Mouse (Mus musculus) heart, embryonic 13.5 days (tissue): Measurements from ENCODE around the gene Paqr5. TPM values are rescaled to one million over a fixed set of nuclear protein-coding genes. Genes with fewer than 3 reads are reported as not detected.

Experiments
- ATAC-seq: fragments of 200-750 bp; cut with Nextera tagmentation; 2 replicates; pipeline ENCODE4 v1.8.0; 2017; ENCODE audit warnings: moderate TSS enrichment; ENCODE audit not compliant: insufficient number of reproducible peaks, low FRiP score, low TSS enrichment; ENCODE audit errors: extremely low read depth
- H3K27ac ChIP-seq: fragments of 300-500 bp; sonication (generic); replicated peaks from 2 replicates; pipeline ENCODE4 v1.5.1; 2015; ENCODE audit warnings: moderate library complexity, mild to moderate bottlenecking, inconsistent platforms
- H3K27me3 ChIP-seq: fragments of 300-500 bp; sonication (generic); replicated peaks from 2 replicates; pipeline ENCODE4 v1.6.1; 2015; ENCODE audit warnings: mild to moderate bottlenecking, inconsistent platforms
- H3K36me3 ChIP-seq: fragments of 300-500 bp; sonication (generic); 2 replicates; pipeline ENCODE4 v1.6.1; 2015; ENCODE audit warnings: mild to moderate bottlenecking, inconsistent platforms
- H3K4me1 ChIP-seq: fragments of 300-500 bp; sonication (generic); 2 replicates; pipeline ENCODE4 v1.6.1; 2015; ENCODE audit warnings: inconsistent platforms
- H3K4me2 ChIP-seq: fragments of 300-500 bp; sonication (generic); 2 replicates; pipeline ENCODE4 v1.6.1; 2015; ENCODE audit warnings: inconsistent platforms, mild to moderate bottlenecking, moderate library complexity
- H3K4me3 ChIP-seq: fragments of 300-500 bp; sonication (generic); 2 replicates; pipeline ENCODE4 v1.5.1; 2015; ENCODE audit warnings: moderate library complexity, mild to moderate bottlenecking, inconsistent platforms
- H3K9ac ChIP-seq: fragments of 300-500 bp; sonication (generic); 2 replicates; pipeline ENCODE4 v1.6.1; 2015; ENCODE audit warnings: inconsistent platforms, mild to moderate bottlenecking, moderate library complexity
- H3K9me3 ChIP-seq: fragments of 300-500 bp; sonication (generic); 2 replicates; pipeline ENCODE4 v1.6.1; 2016; ENCODE audit warnings: inconsistent platforms
- WGBS: fragments of 180-500 bp; shearing (Covaris S2); methylation state at CpG from one replicate; pipeline ENCODE4 v1.1.7; 2015; ENCODE audit warnings: mixed read lengths; 5-methylcytosine and 5-hydroxymethylcytosine counted together
- polyA plus RNA-seq: library from polyadenylated mRNA; unstranded; fragments of >200 nt; fragmentation: Nextera tagmentation; extraction: Ambion mirVana; gene quantifications from 2 replicates; pipeline ENCODE4 v1.2.1, GENCODE M21; 2015

Paqr5 gene
- polyA plus RNA-seq, 1 experiment from 2014 or later: 0.39 TPM

- no peak for ATAC-seq
- WGBS: 39% methylated on average over 3 of the region's 3 CpGs
Measured at GRCm38 (mm10) chr9:62028072-62028471, 1.4 kb upstream of the Paqr5 start.

GRCm38 (mm10) chr9:62025056-62025455, 1.6 kb downstream of the Paqr5 start:
- H3K27me3 ChIP-seq: peaks cover 55% of the 10 kb centered on the region
- peaks cover 10% of the 10 kb centered on the region for H3K4me1 ChIP-seq
- ATAC-seq: no peak
- no peak overlapping the region for H3K9ac ChIP-seq
- no peaks in the 10 kb centered on the region for H3K36me3 ChIP-seq
- H3K4me2 ChIP-seq: no peak overlapping the region
- WGBS: 47% methylated on average over 5 of the region's 5 CpGs
- H3K9me3 ChIP-seq: no peaks in the 10 kb centered on the region
- H3K27ac ChIP-seq: no peak overlapping the region
- H3K4me3 ChIP-seq: no peak overlapping the region

More at GRCm38 (mm10) chr9:62028072-62028471, 1.4 kb upstream of the Paqr5 start:
- H3K4me2 ChIP-seq: no peak overlapping the region
- H3K27ac ChIP-seq: no peak overlapping the region
- H3K9ac ChIP-seq: no peak overlapping the region
- H3K36me3 ChIP-seq: no peaks in the 10 kb centered on the region
- H3K4me3 ChIP-seq: no peak overlapping the region
- H3K9me3 ChIP-seq: no peaks in the 10 kb centered on the region
- H3K27me3 ChIP-seq: peaks cover 63% of the 10 kb centered on the region
- peaks cover 10% of the 10 kb centered on the region for H3K4me1 ChIP-seq

- H3K4me3 ChIP-seq: no peak overlapping the region
- H3K27me3 ChIP-seq: peaks cover 48% of the 10 kb centered on the region
- no peak overlapping the region for H3K4me2 ChIP-seq
- no peaks in the 10 kb centered on the region for H3K9me3 ChIP-seq
- H3K27ac ChIP-seq: no peak overlapping the region
- no peak for ATAC-seq
- no peak overlapping the region for H3K9ac ChIP-seq
- H3K36me3 ChIP-seq: no peaks in the 10 kb centered on the region
- 27% methylated on average over 4 of the region's 4 CpGs for WGBS
- peaks cover 10% of the 10 kb centered on the region for H3K4me1 ChIP-seq
Measured at GRCm38 (mm10) chr9:62023879-62024278, 2.8 kb downstream of the Paqr5 start.

GRCm38 (mm10) chr9:62022961-62023680, 3.5 kb downstream of the Paqr5 start:
- no peak for ATAC-seq
- no peaks in the 10 kb centered on the region for H3K9me3 ChIP-seq
- 76% methylated on average over 6 of the region's 6 CpGs for WGBS

GRCm38 (mm10) chr9:62021583-62022120, 5.0 kb downstream of the Paqr5 start:
- WGBS: 58% methylated on average over 7 of the region's 7 CpGs
- ATAC-seq: no peak

More at GRCm38 (mm10) chr9:62022961-62023680, 3.5 kb downstream of the Paqr5 start:
- Histone ChIP-seq H3K27me3 (peaks cover 40% of the 10 kb centered on the region), H3K4me1 (peaks cover 10% of the 10 kb centered on the region), H3K36me3 (no peaks in the 10 kb centered on the region), H3K4me3 (no peak overlapping the region), H3K27ac (no peak overlapping the region), H3K9ac (no peak overlapping the region), H3K4me2 (no peak overlapping the region)

GRCm38 (mm10) chr9:62020259-62020658, 6.4 kb downstream of the Paqr5 start:
- Histone ChIP-seq H3K27ac (no peak overlapping the region), H3K4me1 (no peaks in the 10 kb centered on the region; the same call in 1 of the 2 replicates), H3K9me3 (no peaks in the 10 kb centered on the region), H3K36me3 (no peaks in the 10 kb centered on the region), H3K4me3 (no peak overlapping the region), H3K4me2 (no peak overlapping the region), H3K27me3 (peaks cover 13% of the 10 kb centered on the region), H3K9ac (no peak overlapping the region)
- 80% methylated on average over 7 of the region's 7 CpGs for WGBS
- ATAC-seq: no peak

More at GRCm38 (mm10) chr9:62021583-62022120, 5.0 kb downstream of the Paqr5 start:
- no peaks in the 10 kb centered on the region for H3K36me3 ChIP-seq
- no peaks in the 10 kb centered on the region for H3K9me3 ChIP-seq
- peaks cover 25% of the 10 kb centered on the region for H3K27me3 ChIP-seq
- H3K4me2 ChIP-seq: no peak overlapping the region
- H3K9ac ChIP-seq: no peak overlapping the region
- peaks cover 4% of the 10 kb centered on the region for H3K4me1 ChIP-seq
- H3K27ac ChIP-seq: no peak overlapping the region
- H3K4me3 ChIP-seq: no peak overlapping the region

- Histone ChIP-seq H3K9ac (no peak overlapping the region), H3K4me1 (no peaks in the 10 kb centered on the region; the same call in 1 of the 2 replicates), H3K27ac (no peak overlapping the region), H3K4me3 (no peak overlapping the region), H3K9me3 (no peaks in the 10 kb centered on the region), H3K27me3 (no peaks in the 10 kb centered on the region; the same call in 1 of the 2 replicates), H3K36me3 (no peaks in the 10 kb centered on the region), H3K4me2 (no peak overlapping the region)
- 36% methylated on average over 14 of the region's 14 CpGs for WGBS
- no peak for ATAC-seq
Measured at GRCm38 (mm10) chr9:62018229-62019093, 8.2 kb downstream of the Paqr5 start.

- no peaks in the 10 kb centered on the region for H3K27me3 ChIP-seq
Measured at GRCm38 (mm10) chr9:62017329-62017728, 9.3 kb downstream of the Paqr5 start.

GRCm38 (mm10) chr9:62015504-62015903, 11.2 kb downstream of the Paqr5 start:
- WGBS: 49% methylated on average over 3 of the region's 3 CpGs
- no peak overlapping the region for H3K4me3 ChIP-seq
- no peaks in the 10 kb centered on the region for H3K9me3 ChIP-seq
- H3K27ac ChIP-seq: no peak overlapping the region
- no peak overlapping the region for H3K9ac ChIP-seq
- no peaks in the 10 kb centered on the region for H3K27me3 ChIP-seq
- no peaks in the 10 kb centered on the region for H3K36me3 ChIP-seq
- no peak overlapping the region for H3K4me2 ChIP-seq
- H3K4me1 ChIP-seq: peaks cover under 1% of the 10 kb centered on the region; the same call in 1 of the 2 replicates
- ATAC-seq: no peak

More at GRCm38 (mm10) chr9:62017329-62017728, 9.3 kb downstream of the Paqr5 start:
- Histone ChIP-seq H3K27ac (no peak overlapping the region), H3K9me3 (no peaks in the 10 kb centered on the region), H3K4me1 (no peaks in the 10 kb centered on the region; the same call in 1 of the 2 replicates), H3K36me3 (no peaks in the 10 kb centered on the region), H3K4me2 (no peak overlapping the region), H3K4me3 (no peak overlapping the region), H3K9ac (no peak overlapping the region)
- no peak for ATAC-seq
- WGBS: 65% methylated on average over 6 of the region's 6 CpGs

- no peak for ATAC-seq
- H3K4me2 ChIP-seq: no peak overlapping the region
- peaks cover 7% of the 10 kb centered on the region; the same call in 1 of the 2 replicates for H3K27me3 ChIP-seq
- H3K4me3 ChIP-seq: no peak overlapping the region
- 62% methylated on average over 12 of the region's 12 CpGs for WGBS
- no peaks in the 10 kb centered on the region for H3K36me3 ChIP-seq
- H3K9ac ChIP-seq: no peak overlapping the region
- peaks cover 7% of the 10 kb centered on the region for H3K4me1 ChIP-seq
- no peaks in the 10 kb centered on the region for H3K9me3 ChIP-seq
- H3K27ac ChIP-seq: no peak overlapping the region
Measured at GRCm38 (mm10) chr9:62013316-62014097, 13.1 kb downstream of the Paqr5 start.
